Mouse (Mus musculus) E14TG2a.4 (cell line): ENCODE measurements at regions not wholly inside any gene's neighbourhood (a gene's known extent, or its start where the extent isn't known, plus 50 kb on each side); places are given as distances from the start of the nearest gene placed in this dataset.

Experiments
- H3K27me3 ChIP-seq: 2 replicates; pipeline ENCODE4 v1.6.1; 2014; ENCODE audit warnings: low read length, control low read depth; ENCODE audit not compliant: insufficient read depth
- H3K36me3 ChIP-seq: 2 replicates; pipeline ENCODE4 v1.6.1; 2014; ENCODE audit warnings: low read length, control low read depth; ENCODE audit not compliant: insufficient read depth
- H3K4me1 ChIP-seq: replicated peaks from 2 replicates; pipeline ENCODE4 v1.6.1; 2014; ENCODE audit warnings: low read depth, low read length, control low read depth
- H3K4me3 ChIP-seq: replicated peaks from 2 replicates; pipeline ENCODE4 v1.5.1; 2014; ENCODE audit warnings: mild to moderate bottlenecking, low read length
- H3K9me3 ChIP-seq: 2 replicates; pipeline ENCODE4 v1.6.1; 2014; ENCODE audit warnings: low read length, control low read depth
- CTCF ChIP-seq: conservative IDR thresholded peaks from 2 replicates; pipeline ENCODE4 v1.5.1; 2014; ENCODE audit warnings: low read length
- NANOG ChIP-seq: IDR thresholded peaks from 2 replicates; pipeline ENCODE4 v1.6.1; 2014; ENCODE audit warnings: borderline replicate concordance, low read length, mixed read lengths
- POU5F1 ChIP-seq: IDR thresholded peaks from 2 replicates; pipeline ENCODE4 v1.6.1; 2014; ENCODE audit warnings: low read length, borderline replicate concordance

DNA sequence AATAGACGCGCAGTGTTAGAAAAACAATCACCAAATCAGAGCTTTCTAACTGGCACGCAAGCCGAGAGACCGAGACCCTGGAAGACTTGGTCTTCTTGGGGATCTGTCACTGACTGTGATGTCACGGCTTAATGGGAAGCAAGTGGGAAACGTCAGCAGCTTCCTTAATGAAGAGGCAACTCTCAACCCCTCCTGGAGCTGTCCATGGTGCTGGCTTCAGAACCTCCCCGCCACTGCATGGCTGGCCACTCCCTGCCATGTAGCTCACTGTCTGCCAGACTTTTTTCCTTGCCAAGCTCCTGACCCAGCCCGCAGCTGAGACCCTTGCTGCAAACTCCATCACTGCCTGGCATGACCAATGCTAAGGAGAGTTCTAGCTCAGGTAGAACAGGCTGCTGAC lies 83.6 kb upstream of the Thy1 start:
- no peaks in the 10 kb centered on the region for H3K36me3 ChIP-seq
- no peak overlapping the region for H3K4me3 ChIP-seq
- peaks cover 53% of the 10 kb centered on the region for H3K27me3 ChIP-seq
- H3K9me3 ChIP-seq, result no peaks in the 10 kb centered on the region
- no peaks in the 10 kb centered on the region for H3K4me1 ChIP-seq
- TF ChIP-seq NANOG (no peak), CTCF (no peak), POU5F1 (no peak)

DNA sequence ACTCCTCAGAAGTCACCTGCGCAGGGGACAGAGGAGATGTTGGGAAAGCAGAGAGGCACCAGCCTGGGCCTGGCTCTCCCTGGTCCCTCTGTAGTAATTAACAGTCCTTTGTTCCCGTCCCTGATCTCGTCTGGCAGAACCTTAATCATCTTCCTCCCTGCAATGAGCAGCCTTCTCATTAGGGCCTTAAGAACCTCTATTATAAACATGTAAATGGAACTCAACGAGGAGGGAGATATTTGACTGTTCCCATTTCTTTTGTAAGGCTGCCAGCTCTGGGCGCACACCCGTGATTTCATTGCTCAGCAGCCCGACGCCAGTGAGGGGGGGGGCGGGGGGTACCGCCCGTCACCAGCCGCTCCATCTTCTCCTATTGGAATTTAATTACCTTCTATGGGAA lies 81.8 kb upstream of the Thy1 start:
- H3K27me3 ChIP-seq, result peaks cover 50% of the 10 kb centered on the region
- no peaks in the 10 kb centered on the region for H3K4me1 ChIP-seq
- H3K9me3 ChIP-seq, result no peaks in the 10 kb centered on the region
- no peak overlapping the region for H3K4me3 ChIP-seq
- TF ChIP-seq CTCF (no peak), NANOG (no peak), POU5F1 (no peak)
- H3K36me3 ChIP-seq, result no peaks in the 10 kb centered on the region

GRCm38 (mm10) chr9:43965171-43965570 lies 78.0 kb upstream of the Thy1 start:
- Histone ChIP-seq H3K36me3 (no peaks in the 10 kb centered on the region), H3K4me1 (no peaks in the 10 kb centered on the region), H3K9me3 (no peaks in the 10 kb centered on the region), H3K4me3 (no peak overlapping the region), H3K27me3 (peaks cover 22% of the 10 kb centered on the region)
- TF ChIP-seq POU5F1, result no peak
- TF ChIP-seq NANOG, result no peak

GRCm38 (mm10) chr9:43965811-43966210 lies 77.4 kb upstream of the Thy1 start:
- Histone ChIP-seq H3K9me3 (no peaks in the 10 kb centered on the region), H3K4me1 (no peaks in the 10 kb centered on the region), H3K4me3 (no peak overlapping the region), H3K36me3 (no peaks in the 10 kb centered on the region), H3K27me3 (peaks cover 26% of the 10 kb centered on the region)
- TF ChIP-seq NANOG (no peak), CTCF (no peak), POU5F1 (no peak)

DNA sequence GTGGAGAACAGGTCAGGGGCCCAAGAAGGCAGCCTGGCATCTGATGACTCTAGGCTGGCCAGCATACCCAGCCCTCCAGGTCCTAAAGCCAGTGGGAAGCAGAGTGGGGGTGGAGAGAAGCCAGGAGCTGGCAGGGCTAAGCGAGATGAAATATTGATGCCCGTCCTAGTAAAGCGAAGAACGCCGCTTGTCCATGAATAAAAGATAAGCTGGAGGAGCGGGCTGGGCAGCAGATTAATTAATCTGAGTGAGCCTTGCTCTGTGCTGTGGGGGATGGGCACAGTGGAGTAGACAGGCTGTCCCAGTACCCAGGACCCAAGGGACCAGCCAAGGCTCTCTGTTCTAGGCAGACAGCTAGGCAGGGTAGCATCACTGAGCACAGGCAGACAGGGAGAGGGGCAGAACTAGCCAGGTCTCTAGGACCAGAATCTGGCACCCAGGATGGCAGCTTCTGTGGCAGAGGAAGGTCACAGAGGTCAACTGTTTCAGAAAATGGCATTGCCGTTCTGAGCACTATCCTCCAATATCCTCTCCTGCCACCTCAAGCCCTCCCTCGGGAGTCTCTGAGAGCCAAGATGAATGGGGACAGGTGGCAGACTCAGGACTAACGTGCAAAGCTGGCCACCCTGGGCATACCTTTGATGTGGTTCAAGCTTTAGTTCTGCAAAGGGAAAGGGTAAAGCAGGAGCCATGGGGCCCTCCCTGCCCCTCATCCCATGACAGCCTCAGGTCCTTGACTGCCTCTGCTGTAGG lies 73.0 kb upstream of the Thy1 start:
- peaks cover 19% of the 10 kb centered on the region for H3K27me3 ChIP-seq
- TF ChIP-seq POU5F1 (no peak), NANOG (no peak), CTCF (no peak)

GRCm38 (mm10) chr9:43970858-43971257 lies 72.3 kb upstream of the Thy1 start:
- no peaks in the 10 kb centered on the region for H3K36me3 ChIP-seq
- no peaks in the 10 kb centered on the region for H3K4me1 ChIP-seq
- H3K27me3 ChIP-seq, result peaks cover 19% of the 10 kb centered on the region
- no peak overlapping the region for H3K4me3 ChIP-seq
- no peaks in the 10 kb centered on the region for H3K9me3 ChIP-seq
- no peak for TF ChIP-seq NANOG
- no peak for TF ChIP-seq CTCF

More for the DNA sequence above, 73.0 kb upstream of the Thy1 start:
- no peaks in the 10 kb centered on the region for H3K36me3 ChIP-seq
- H3K4me3 ChIP-seq, result no peak overlapping the region
- H3K4me1 ChIP-seq, result no peaks in the 10 kb centered on the region
- H3K9me3 ChIP-seq, result no peaks in the 10 kb centered on the region

DNA sequence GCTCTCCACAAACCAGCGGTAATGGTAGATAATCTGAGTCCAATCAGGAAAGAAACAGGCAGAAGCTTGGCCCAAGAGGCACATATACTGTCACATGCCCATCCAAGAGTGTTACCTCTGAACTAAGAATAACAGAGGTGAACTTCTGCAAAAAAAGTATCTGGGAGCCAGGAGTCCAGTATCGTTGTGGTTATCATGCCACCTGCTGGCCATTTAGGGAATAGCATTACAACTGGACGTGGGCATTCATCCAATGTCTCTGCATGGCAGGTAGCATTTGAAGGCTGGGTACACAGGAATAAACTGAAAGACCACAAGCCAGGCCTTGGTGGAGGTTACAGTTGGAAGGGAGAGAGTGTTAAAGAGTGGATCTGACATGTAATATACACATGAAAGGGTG lies 70.9 kb upstream of the Thy1 start:
- H3K9me3 ChIP-seq, result no peaks in the 10 kb centered on the region
- peaks cover 19% of the 10 kb centered on the region for H3K27me3 ChIP-seq
- TF ChIP-seq POU5F1 (no peak), CTCF (peak; percentile 85)
- no peaks in the 10 kb centered on the region for H3K4me1 ChIP-seq
- H3K4me3 ChIP-seq, result no peak overlapping the region
- no peaks in the 10 kb centered on the region for H3K36me3 ChIP-seq

GRCm38 (mm10) chr9:43975405-43975804 lies 67.8 kb upstream of the Thy1 start:
- no peak for TF ChIP-seq CTCF
- TF ChIP-seq POU5F1, result no peak
- TF ChIP-seq NANOG, result no peak
- H3K27me3 ChIP-seq, result peaks cover 22% of the 10 kb centered on the region
- no peaks in the 10 kb centered on the region for H3K4me1 ChIP-seq
- H3K36me3 ChIP-seq, result no peaks in the 10 kb centered on the region
- no peaks in the 10 kb centered on the region for H3K9me3 ChIP-seq
- no peak overlapping the region for H3K4me3 ChIP-seq

GRCm38 (mm10) chr9:43976366-43976765 lies 66.8 kb upstream of the Thy1 start:
- Histone ChIP-seq H3K36me3 (no peaks in the 10 kb centered on the region), H3K4me1 (peaks cover 3% of the 10 kb centered on the region; the same call in 1 of the 2 replicates), H3K9me3 (no peaks in the 10 kb centered on the region), H3K4me3 (no peak overlapping the region), H3K27me3 (peaks cover 20% of the 10 kb centered on the region)
- TF ChIP-seq NANOG, result no peak
- TF ChIP-seq POU5F1, result no peak
- TF ChIP-seq CTCF, result no peak
